Mouse (Mus musculus): ENCODE measurements at regions not wholly inside any gene's neighbourhood (a gene's known extent, or its start where the extent isn't known, plus 50 kb on each side); places are given as distances from the start of the nearest gene placed in this dataset.

GRCm38 (mm10) chr1:135665484-135665883, 54.4 kb upstream of the Csrp1 start:
- DNase-seq, result no peak

- peak; percentile 50 for DNase-seq
These were observed 51.5 kb upstream of the Csrp1 start for GRCm38 (mm10) chr1:135668331-135668730.

GRCm38 (mm10) chr1:135668951-135669350, 50.9 kb upstream of the Csrp1 start:
- no peak for DNase-seq

- peak; percentile 64 for DNase-seq
These were observed 50.1 kb upstream of the Csrp1 start for GRCm38 (mm10) chr1:135669803-135670202.

Measured in gastrocnemius, postnatal 25 days (tissue).